Mouse (Mus musculus): Measurements from ENCODE around the gene Ltb.
A peak's percentile ranks its signal among the peaks of the same experiment; 100 is the strongest.

Gene Ltb

DNA sequence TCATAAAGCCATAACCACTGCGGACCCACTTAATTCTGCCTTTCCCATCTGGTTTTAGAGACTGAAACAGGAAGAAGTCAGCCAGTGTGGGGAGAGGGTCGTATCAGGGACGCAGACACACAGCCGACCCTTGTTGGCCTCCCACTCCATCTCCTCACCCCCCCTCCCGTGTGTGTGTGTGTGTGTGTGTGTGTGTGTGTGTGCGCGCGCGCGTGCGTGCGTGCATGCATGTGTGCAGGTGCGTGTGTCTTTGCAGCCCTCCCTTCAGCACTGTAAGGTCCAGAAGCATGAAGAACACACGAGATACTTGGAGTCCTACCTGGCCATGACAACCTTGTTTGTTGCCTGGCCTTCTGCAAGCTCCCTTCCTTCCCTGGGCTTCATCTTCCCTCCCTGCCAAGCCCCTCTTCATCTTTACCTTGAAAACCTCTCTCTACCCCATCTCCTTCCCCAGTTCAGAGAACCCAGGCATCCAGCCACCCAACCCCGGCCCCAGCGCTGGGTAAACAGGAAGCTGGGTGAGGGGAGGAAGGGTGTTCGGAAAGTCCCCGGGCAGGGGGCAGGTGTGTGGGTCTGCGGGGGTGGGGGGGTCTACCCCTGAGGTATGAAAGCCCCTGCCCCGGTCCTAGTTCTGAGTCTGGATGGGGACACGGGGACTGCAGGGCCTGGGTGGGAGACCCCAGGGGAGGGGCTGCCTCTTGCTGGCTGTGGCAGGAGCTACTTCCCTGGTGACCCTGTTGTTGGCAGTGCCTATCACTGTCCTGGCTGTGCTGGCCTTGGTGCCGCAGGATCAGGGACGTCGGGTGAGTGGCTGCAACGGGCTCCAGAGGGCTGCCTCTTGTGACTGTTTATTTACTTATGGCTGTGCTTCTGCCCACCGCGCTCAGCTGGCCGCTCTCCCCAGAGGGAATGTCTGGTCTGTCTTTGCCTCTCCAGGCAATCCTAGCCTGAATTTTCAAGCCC lies at the start of gene Ltb:
TSS of gene Ltb (plus strand) at position 559 of the 963 bp plus-strand sequence.
- DNase-seq, result no peak

GRCm38 (mm10) chr17:35146139-35146538 lies 48.1 kb upstream of the Ltb start:
- DNase-seq, result no peak

DNA sequence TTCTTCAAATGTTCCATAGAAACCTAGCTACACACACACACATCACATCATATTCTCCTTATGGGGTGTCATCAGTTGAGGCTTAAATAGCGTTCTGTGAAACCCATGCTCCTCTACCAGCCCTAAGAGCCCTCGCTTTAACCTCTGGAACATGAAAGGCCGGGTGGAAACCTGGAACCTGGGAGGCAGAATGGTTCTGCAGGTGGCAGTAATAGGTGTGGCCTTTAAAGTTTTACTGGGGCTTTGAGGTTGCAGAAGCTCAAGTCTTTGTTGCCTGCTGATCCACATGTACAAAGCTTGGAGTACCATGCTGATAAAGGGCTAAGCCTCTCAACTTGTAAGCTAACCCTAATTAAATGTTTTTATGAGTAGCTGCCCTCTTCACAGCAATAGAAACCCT lies 46.9 kb upstream of the Ltb start:
- DNase-seq, result no peak

GRCm38 (mm10) chr17:35147922-35148639 lies 46.2 kb upstream of the Ltb start:
- no peak for DNase-seq

GRCm38 (mm10) chr17:35152121-35152520 lies 42.1 kb upstream of the Ltb start:
- DNase-seq, result no peak

DNA sequence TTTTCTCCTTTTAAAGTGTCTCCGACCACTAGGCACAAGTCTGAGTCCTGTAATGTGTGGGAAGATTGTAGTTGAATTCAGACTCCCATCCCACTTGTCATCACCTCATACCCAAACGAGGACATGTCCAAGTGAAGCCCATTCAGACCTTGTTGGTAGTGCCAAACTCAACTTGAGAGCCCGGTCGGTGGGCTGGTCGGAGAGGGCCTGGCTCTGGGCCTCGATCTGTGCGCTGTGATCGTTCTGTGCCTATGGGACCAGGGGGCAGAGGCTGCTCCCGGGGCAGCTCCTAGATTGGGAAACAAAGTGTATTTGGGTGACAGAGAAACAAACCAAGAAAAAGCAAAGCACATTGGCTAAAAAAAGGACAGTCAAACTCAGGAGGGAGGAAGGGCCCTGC lies 41.2 kb upstream of the Ltb start:
- DNase-seq, result no peak

DNA sequence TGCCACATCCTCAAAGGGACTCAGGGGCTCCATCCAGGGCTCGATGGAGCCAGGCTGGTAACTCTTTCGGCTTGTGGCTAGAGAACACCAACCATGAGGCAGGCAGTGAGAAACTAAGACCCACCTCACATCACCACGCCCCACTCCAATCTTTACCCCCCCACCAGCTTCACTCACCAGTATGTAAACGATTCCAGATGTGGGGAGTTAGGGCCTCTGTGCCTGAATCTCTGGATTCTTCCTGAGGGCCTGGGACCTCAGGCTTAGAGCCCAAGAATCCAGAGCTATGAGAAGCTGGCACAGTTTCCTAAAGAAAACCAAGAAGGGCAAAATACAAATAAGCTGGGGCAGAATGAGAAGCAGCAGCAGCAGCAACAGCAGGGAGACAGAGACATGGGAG lies 40.3 kb upstream of the Ltb start:
- DNase-seq, result no peak

DNA sequence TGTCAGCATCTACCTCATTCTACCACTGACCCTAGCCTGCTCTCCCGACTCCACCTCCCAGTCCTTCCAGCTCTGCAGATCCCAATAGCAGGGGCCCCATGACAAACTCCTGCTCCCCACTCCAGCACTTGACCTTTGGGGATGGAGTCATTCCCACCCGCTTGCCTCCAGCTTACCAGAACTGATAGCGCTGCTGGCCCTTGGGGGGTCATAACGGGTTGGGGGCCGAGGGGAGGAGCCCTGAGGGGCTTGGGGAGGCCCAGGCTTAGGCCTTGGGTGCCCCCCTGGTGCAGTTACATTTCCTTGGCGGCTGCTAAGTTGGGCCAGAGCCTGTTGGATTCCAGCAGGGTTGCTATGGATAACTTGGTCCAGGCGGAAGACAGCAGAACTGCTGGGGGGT lies 39.6 kb upstream of the Ltb start:
- DNase-seq, result no peak

DNA sequence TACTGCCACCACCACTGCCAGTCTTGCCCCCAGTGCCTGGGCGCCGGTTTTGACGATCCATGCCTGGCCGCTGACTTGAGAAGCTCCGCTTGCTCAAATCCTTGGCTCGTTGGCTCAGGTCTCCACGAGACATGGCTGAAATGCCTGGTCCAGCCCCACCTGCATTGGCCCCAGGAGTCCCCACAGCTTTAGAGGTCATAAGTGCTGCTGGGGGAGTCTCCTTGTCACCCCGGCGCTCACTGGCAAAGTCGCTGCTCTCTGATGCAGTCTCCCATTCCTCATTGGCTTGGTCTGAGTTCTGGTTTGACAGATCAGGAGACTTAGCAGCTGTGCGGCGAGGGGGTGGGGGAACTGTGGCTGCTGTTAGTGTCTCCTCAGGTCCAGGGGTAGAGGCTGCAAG lies 38.8 kb upstream of the Ltb start:
- no peak for DNase-seq

DNA sequence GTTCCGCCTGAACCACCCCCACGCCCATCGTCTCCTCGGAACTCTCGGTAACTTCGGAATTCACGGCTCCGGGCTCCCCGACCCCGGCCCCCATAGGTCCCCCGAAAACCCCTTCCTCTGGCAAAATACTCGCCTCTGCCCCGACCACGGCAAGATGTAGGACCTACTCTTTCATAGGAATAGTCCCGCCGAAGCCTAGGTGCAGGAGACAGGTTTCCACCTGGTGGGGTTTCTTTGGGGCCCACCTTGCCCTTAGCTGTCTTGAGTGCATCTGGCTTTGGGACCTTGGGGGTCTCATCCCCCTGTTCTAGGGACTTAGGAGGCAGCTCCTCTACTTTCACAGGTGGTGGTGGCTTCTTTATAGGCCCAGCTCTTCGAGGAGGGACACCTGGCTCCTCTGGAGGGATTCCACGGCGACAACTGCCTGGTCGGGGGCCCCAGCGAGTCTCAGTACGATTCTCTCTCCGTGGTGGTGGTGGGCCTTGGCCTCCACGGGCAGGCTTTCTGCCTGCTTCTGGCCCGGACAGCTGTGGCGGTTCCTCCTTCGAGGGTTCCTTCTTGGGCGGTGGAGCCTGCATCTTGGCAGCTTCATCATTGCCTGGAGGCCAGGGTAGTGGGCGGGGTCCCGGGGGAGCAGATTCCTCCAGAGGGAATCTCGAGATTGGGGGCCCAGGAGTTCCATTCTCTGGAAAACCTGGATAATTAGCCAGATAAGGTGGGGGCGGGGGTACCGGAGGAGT lies 37.6 kb upstream of the Ltb start:
- no peak for DNase-seq

- no peak for DNase-seq
Observed at GRCm38 (mm10) chr17:35157254-35157653, 37.0 kb upstream of the Ltb start.

GRCm38 (mm10) chr17:35157661-35158175 lies 36.5 kb upstream of the Ltb start:
- DNase-seq, result peak; percentile 26

GRCm38 (mm10) chr17:35158850-35159593 lies 35.2 kb upstream of the Ltb start:
- peak; percentile 13 for DNase-seq

DNA sequence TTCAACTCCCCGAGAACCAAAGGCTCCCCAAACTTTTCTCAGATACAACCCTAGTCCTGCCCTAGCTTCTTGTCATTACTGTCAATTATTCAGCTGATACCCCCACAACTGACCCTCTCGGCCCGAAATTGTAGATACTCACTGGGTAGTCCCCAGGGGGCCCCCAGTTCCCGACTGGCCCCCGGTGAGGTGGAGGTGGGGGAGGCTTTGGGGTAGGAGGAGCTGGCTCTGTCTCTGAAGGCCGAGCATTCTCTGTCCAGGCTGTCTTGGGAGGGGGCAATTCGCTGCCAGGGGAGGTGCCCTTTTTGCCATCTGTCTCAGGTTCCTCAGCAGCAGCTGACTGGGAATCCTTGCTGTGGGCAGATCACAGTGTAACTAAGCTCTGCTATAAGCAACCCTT lies 34.6 kb upstream of the Ltb start:
- peak; percentile 37 for DNase-seq

GRCm38 (mm10) chr17:35161421-35161820 lies 32.8 kb upstream of the Ltb start:
- DNase-seq, result no peak

GRCm38 (mm10) chr17:35162121-35162520 lies 32.1 kb upstream of the Ltb start:
- no peak for DNase-seq

- peak; percentile 63 for DNase-seq
Observed at GRCm38 (mm10) chr17:35162730-35163129, 31.5 kb upstream of the Ltb start.

DNA sequence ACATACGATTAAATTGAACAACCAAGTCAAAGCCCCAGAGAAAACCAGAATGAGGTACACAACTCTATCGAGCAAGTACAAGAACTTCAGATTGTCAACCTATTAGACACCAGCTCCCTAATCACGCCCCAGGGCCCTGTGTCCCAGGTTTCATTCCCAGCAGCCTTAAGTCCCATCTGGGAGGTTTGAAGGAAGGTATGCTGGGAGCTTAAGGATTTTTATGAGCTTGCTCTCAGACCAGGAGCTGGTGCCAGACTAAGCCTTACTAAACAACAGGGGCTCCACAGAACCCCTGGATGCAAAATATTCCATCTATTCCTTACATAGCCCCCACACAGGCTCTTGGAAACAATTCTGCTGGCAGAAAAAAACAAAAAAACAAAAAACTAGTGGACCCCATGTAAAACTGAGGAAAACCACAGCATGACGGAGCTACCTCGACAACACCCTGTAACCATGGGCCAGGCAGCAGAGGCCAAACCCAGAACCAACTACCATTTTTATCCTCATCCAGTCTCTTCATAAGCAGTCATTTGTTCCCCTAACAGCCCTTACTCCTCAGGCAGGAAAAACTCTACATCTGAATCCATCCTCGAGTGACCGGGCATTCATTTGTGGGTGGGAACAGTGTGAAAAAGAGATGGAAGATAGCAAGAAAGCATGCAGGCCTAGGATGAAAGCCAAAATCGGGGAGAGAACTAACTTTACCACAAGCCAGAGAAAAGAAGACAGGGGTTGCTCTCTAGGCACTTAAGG lies 30.7 kb upstream of the Ltb start:
- DNase-seq, result peak; percentile 65

GRCm38 (mm10) chr17:35164218-35164567 lies 30.0 kb upstream of the Ltb start:
- DNase-seq, result no peak

GRCm38 (mm10) chr17:35164568-35165450 lies 29.4 kb upstream of the Ltb start, which contains the start of gene Prrc2a:
Prrc2a (minus strand) TSS chr17:35164897.
- peak; percentile 100 for DNase-seq

Data from cerebellum, adult 9-10 months (tissue).